Mouse (Mus musculus): ENCODE measurements around the gene Zbp1.

The Zbp1 gene

GRCm38 (mm10) chr2:173209091-173209815 is 9.5 kb downstream of the Zbp1 start:
- no peak for DNase-seq

- no peak for DNase-seq
Measured at GRCm38 (mm10) chr2:173207051-173207450, 11.7 kb downstream of the Zbp1 start.

- no peak for DNase-seq
Measured at GRCm38 (mm10) chr2:173205563-173206099, 13.1 kb downstream of the Zbp1 start.

GRCm38 (mm10) chr2:173204671-173205070 is 14.1 kb downstream of the Zbp1 start:
- DNase-seq, result no peak

- DNase-seq, result no peak
Measured at GRCm38 (mm10) chr2:173203726-173204125, 15.0 kb downstream of the Zbp1 start.

GRCm38 (mm10) chr2:173202924-173203689 is 15.6 kb downstream of the Zbp1 start:
- DNase-seq, result no peak

GRCm38 (mm10) chr2:173194796-173195195 is 23.9 kb downstream of the Zbp1 start:
- no peak for DNase-seq

- DNase-seq, result peak; percentile 49 to 55
Measured at GRCm38 (mm10) chr2:173187182-173187855, 31.4 kb downstream of the Zbp1 start.

GRCm38 (mm10) chr2:173186047-173186943 is 32.4 kb downstream of the Zbp1 start:
- DNase-seq, result peak; percentile 71 to 86

- no peak for DNase-seq
Measured at GRCm38 (mm10) chr2:173185282-173185681, 33.4 kb downstream of the Zbp1 start.

- DNase-seq, result peak in 1 of 2 experiments; percentile 5
Measured at GRCm38 (mm10) chr2:173184475-173185080, 34.1 kb downstream of the Zbp1 start.

- DNase-seq, result peak; percentile 67 to 85
Measured at GRCm38 (mm10) chr2:173183836-173184460, 34.8 kb downstream of the Zbp1 start.

GRCm38 (mm10) chr2:173183311-173183710 is 35.4 kb downstream of the Zbp1 start:
- DNase-seq, result peak in 1 of 2 experiments; percentile 5

GRCm38 (mm10) chr2:173182796-173183195 is 35.9 kb downstream of the Zbp1 start:
- peak in 1 of 2 experiments; percentile 8 for DNase-seq

GRCm38 (mm10) chr2:173181901-173182300 is 36.8 kb downstream of the Zbp1 start:
- peak; percentile 56 for DNase-seq

- peak in 1 of 2 experiments; percentile 14 for DNase-seq
Measured at GRCm38 (mm10) chr2:173181486-173181885, 37.2 kb downstream of the Zbp1 start.

GRCm38 (mm10) chr2:173180721-173181388 is 37.9 kb downstream of the Zbp1 start:
- peak; percentile 5 to 9 for DNase-seq

GRCm38 (mm10) chr2:173180026-173180425 is 38.7 kb downstream of the Zbp1 start:
- DNase-seq, result no peak

GRCm38 (mm10) chr2:173179046-173179445 is 39.7 kb downstream of the Zbp1 start:
- peak in 1 of 2 experiments; percentile 2 for DNase-seq

GRCm38 (mm10) chr2:173177951-173178350 is 40.8 kb downstream of the Zbp1 start:
- peak; percentile 89 to 92 for DNase-seq

- no peak for DNase-seq
Measured at GRCm38 (mm10) chr2:173177481-173177880, 41.2 kb downstream of the Zbp1 start.

Measured in kidney, adult 8-10 months (tissue).